Mouse (Mus musculus) liver, postnatal 0 days (tissue): ENCODE data around the gene Mettl1. TPM values are rescaled to one million over a fixed set of nuclear protein-coding genes. Genes with fewer than 3 reads are reported as not detected.
A peak's percentile ranks its signal among the peaks of the same experiment; 100 is the strongest.

Experiments used
- ATAC-seq: fragments of 200-750 bp; cut with Nextera tagmentation; 2 replicates; pipeline ENCODE4 v1.8.0; 2017; ENCODE audit warnings: mild to moderate bottlenecking, moderate library complexity
- DNase-seq: peaks from one replicate; pipeline ENCODE4 v3.0.0-alpha.2; 2016
- H3K27ac ChIP-seq: fragments of 300-500 bp; sonication (generic); 2 replicates; pipeline ENCODE4 v1.5.1; 2014; ENCODE audit warnings: antibody characterized with exemption, moderate library complexity, mild to moderate bottlenecking, low read depth
- H3K27me3 ChIP-seq: fragments of 300-500 bp; sonication (generic); 2 replicates; pipeline ENCODE4 v1.6.1; 2014; ENCODE audit warnings: low read length, control low read depth, mixed read lengths; ENCODE audit not compliant: insufficient read depth
- H3K36me3 ChIP-seq: fragments of 300-500 bp; sonication (generic); replicated peaks from 2 replicates; pipeline ENCODE4 v1.6.1; 2014; ENCODE audit warnings: mild to moderate bottlenecking, control low read depth, low read length, moderate library complexity, mixed read lengths; ENCODE audit not compliant: insufficient read depth
- H3K4me1 ChIP-seq: fragments of 300-500 bp; sonication (generic); 2 replicates; pipeline ENCODE4 v1.6.1; 2014; ENCODE audit warnings: antibody characterized with exemption, mild to moderate bottlenecking, control low read depth; ENCODE audit not compliant: insufficient read depth
- H3K4me2 ChIP-seq: fragments of 300-500 bp; sonication (generic); 2 replicates; pipeline ENCODE4 v1.6.1; 2014; ENCODE audit warnings: low read depth, mild to moderate bottlenecking, low read length, moderate library complexity, mixed read lengths
- H3K4me3 ChIP-seq: fragments of 300-500 bp; sonication (generic); 2 replicates; pipeline ENCODE4 v1.5.1; 2014; ENCODE audit warnings: low read depth, low read length
- H3K9ac ChIP-seq: fragments of 300-500 bp; sonication (generic); replicated peaks from 2 replicates; pipeline ENCODE4 v1.6.1; 2014; ENCODE audit warnings: mild to moderate bottlenecking, moderate library complexity
- H3K9me3 ChIP-seq: fragments of 300-500 bp; sonication (generic); 2 replicates; pipeline ENCODE4 v1.6.1; 2016; ENCODE audit warnings: mild to moderate bottlenecking, control low read depth, low read length, mixed read lengths
- CTCF ChIP-seq: sonication (generic); IDR thresholded peaks from 2 replicates; pipeline ENCODE4 v1.5.1; 2016; ENCODE audit warnings: antibody characterized with exemption, low read depth
- EP300 ChIP-seq: IDR thresholded peaks from 2 replicates; pipeline ENCODE4 v1.6.1; 2016; ENCODE audit warnings: antibody characterized with exemption, low read depth, mild to moderate bottlenecking
- WGBS: fragments of 180-500 bp; shearing (Covaris S2); extraction: QIAGEN DNeasy Blood & Tissue Kit; methylation state at CpG from one replicate; pipeline ENCODE4 v1.1.7; 2014; ENCODE audit not compliant: insufficient replicate concordance; 5-methylcytosine and 5-hydroxymethylcytosine counted together
- polyA plus RNA-seq: library from polyadenylated mRNA; unstranded; fragments of >200 nt; fragmentation: Nextera tagmentation; extraction: Ambion mirVana; gene quantifications from 2 replicates; pipeline ENCODE4 v1.2.1, GENCODE M21; 2015

Mettl1 gene
- polyA plus RNA-seq = 14.9 and 15.0 TPM in 2 replicates

DNA sequence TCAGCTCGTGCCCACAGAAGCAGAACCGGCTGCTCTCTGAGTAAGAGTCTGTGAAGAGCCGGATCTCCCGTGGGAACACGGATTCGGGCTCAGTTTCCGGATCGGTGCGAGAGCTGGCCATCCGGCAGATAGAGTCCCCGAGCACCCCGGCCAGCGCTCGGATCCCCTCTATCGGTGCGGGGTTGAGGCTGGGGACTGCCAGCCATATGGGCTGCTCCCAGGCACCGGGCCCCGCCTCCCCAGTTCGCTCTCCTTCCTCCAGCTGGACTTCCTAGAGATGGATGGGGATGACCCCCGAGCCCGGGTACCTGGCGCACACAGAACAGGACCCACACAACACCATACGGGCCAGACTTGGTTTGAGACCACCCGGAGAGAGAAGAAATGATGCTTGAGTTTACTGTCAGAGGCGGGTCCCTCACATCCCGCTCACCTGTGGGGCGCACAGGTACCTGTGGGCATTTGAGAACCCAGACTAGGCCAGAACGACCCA lies at the start of gene Mettl1, which contains the start of gene Eef1akmt3:
Gene Mettl1 (plus strand): TSS at position 141 of the 493 bp plus-strand sequence.
Gene Eef1akmt3 (minus strand): TSS at position 240 of the 493 bp plus-strand sequence.
- peak within 1 kb of the TSS; percentile 72 for H3K4me3 ChIP-seq
- H3K9ac ChIP-seq = peak within 1 kb of the TSS; percentile 62
- peaks cover 8% of the 10 kb centered on the region; the same call in 1 of the 2 replicates for H3K27me3 ChIP-seq
- peak within 1 kb of the TSS; percentile 90 for H3K4me2 ChIP-seq
- ATAC-seq = peak; percentile 47
- no peak for TF ChIP-seq CTCF
- TF ChIP-seq EP300 = no peak
- H3K9me3 ChIP-seq = no peaks in the 10 kb centered on the region
- WGBS = 0% methylated on average over 28 of the region's 28 CpGs
- DNase-seq = peak; percentile 40
- peaks cover 3% of the 10 kb centered on the region; the same call in 1 of the 2 replicates for H3K36me3 ChIP-seq
- peaks cover 11% of the 10 kb centered on the region for H3K4me1 ChIP-seq
- peak within 1 kb of the TSS; percentile 52; the same call in 1 of the 2 replicates for H3K27ac ChIP-seq

DNA sequence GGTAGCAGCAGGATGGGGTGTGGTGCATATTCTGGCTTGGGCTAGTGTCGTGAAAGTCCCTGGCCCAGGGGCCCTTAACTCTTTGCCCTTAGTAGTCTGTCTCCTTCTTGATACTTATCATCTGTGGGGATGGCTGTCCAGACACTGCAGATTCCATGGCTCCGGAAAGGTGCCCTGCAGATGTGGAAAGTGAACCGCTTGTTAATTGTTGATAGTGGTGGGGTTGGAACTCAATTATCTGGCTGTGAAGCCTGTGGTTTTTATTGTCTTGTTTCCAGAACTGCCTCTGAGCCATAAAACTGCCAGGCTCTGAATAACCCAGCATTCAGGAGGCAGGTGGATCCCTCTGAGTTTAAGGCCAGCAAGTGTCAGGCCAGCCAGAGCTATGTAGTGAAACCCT lies 49.5 kb upstream of the Mettl1 start:
- peaks cover 22% of the 10 kb centered on the region for H3K4me1 ChIP-seq
- 79% methylated on average over 3 of the region's 3 CpGs for WGBS
- no peak for DNase-seq
- no peaks in the 10 kb centered on the region for H3K27me3 ChIP-seq
- H3K4me2 ChIP-seq = no peak overlapping the region
- peaks cover 45% of the 10 kb centered on the region for H3K36me3 ChIP-seq
- no peak overlapping the region for H3K9ac ChIP-seq
- TF ChIP-seq EP300 = no peak
- TF ChIP-seq CTCF = no peak
- no peak for ATAC-seq
- H3K4me3 ChIP-seq = no peak overlapping the region
- H3K9me3 ChIP-seq = no peaks in the 10 kb centered on the region
- H3K27ac ChIP-seq = no peak overlapping the region

DNA sequence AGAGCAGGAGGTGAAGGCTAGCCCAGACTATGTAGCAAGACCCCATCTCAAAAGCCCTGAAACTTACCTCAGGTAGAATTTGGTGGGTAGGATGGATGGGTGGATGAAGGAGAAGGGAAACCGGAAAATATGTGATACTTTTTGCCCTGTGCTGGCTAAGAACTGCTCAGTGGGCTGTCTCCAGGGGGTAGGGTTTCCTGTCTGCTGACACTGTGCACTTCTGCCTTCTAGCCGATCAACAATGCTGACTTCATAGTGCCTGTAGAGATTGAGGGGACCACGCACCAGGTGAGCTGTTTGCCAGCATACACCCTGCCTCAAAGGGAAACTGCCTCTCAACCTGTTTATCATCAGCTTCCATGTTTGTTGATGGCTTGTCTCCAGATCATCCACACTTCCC lies 47.6 kb upstream of the Mettl1 start:
- TF ChIP-seq EP300 (no peak), CTCF (no peak)
- Histone ChIP-seq H3K4me3 (no peak overlapping the region), H3K9me3 (no peaks in the 10 kb centered on the region), H3K9ac (no peak overlapping the region), H3K4me1 (peaks cover 6% of the 10 kb centered on the region), H3K27ac (no peak overlapping the region), H3K27me3 (no peaks in the 10 kb centered on the region), H3K36me3 (peaks cover 59% of the 10 kb centered on the region), H3K4me2 (no peak overlapping the region)
- 58% methylated on average over 3 of the region's 3 CpGs for WGBS
- DNase-seq (no peak), ATAC-seq (no peak)

DNA sequence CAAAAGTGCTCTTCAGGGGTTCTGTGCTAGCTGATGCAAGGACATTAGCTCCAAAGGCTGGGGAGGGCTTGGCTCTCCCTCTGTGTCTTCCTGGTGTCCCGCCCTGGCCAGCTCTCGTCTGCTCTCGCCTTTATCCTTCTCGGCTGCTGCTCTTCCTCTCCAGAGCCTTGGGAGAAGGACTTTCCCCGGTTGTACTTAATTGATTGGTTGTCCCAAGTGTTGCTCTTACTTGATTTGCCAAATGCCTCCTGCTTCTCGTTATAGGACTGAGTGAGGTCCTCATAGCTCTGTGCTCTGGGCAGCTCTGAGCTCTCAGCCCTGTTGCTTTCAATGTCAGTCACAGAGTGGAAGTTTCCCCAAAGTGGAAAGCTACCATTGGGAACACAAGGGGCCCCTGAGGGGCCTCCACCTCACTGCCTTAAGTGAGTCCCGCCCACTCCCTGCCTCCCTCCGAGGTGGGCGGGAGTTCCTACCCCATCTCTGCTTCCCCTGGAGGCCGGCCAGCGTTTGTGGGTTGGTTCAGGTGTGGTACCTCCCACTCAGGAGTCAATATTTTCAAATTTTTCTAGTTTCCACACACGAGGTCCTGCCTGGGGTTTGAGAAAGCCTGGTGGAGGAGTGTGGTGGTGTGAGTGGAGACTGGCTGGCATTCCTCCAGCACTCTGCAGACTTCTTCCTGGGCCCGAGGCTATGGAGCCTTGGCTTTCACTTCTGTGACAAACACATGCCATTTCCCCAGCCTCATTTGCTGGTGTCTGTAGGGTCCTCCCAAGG lies 43.7 kb upstream of the Mettl1 start:
- Histone ChIP-seq H3K4me2 (no peak overlapping the region), H3K4me1 (no peaks in the 10 kb centered on the region), H3K9me3 (no peaks in the 10 kb centered on the region), H3K4me3 (no peak overlapping the region), H3K9ac (no peak overlapping the region), H3K27me3 (no peaks in the 10 kb centered on the region), H3K36me3 (peaks cover 52% of the 10 kb centered on the region), H3K27ac (no peak overlapping the region)
- TF ChIP-seq CTCF (no peak), EP300 (no peak)
- WGBS = 62% methylated on average over 13 of the region's 13 CpGs
- ATAC-seq = no peak
- no peak for DNase-seq

- no peak within 1 kb of the TSS for H3K27ac ChIP-seq
- no peak within 1 kb of the TSS for H3K9ac ChIP-seq
- H3K4me1 ChIP-seq = no peaks in the 10 kb centered on the region
- DNase-seq (no peak), ATAC-seq (peak; percentile 62)
- H3K27me3 ChIP-seq = no peaks in the 10 kb centered on the region
- H3K9me3 ChIP-seq = no peaks in the 10 kb centered on the region
- H3K4me2 ChIP-seq = no peak within 1 kb of the TSS
- 66% methylated on average over 5 of the region's 5 CpGs for WGBS
- no peak for TF ChIP-seq EP300
- no peak for TF ChIP-seq CTCF
- H3K36me3 ChIP-seq = peaks cover 23% of the 10 kb centered on the region
- no peak within 1 kb of the TSS for H3K4me3 ChIP-seq
Observed at GRCm38 (mm10) chr10:127000529-127000928, 40.7 kb upstream of the Mettl1 start, which contains the start of gene Avil. TSS of gene Avil (plus strand) at chr10:127000709.

DNA sequence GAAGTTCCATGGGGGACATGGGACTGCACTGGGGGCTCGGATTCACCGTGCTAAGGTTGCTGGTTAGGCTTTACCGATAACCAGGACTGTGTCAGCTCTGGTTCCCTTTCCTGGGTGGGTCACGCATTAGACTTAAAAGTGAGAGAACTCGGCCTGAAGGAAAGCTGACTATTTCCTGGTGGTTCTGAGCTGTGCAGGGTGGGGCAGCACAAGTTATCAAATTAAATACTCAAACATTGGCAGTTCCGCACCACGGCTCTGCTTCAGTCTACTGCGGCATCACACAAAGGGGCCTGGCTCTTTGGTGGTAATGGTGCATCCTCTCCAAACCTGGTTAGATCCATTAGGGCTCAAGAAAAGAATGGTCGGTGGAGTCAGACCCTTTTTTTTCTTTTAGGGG lies 39.9 kb upstream of the Mettl1 start:
- Histone ChIP-seq H3K36me3 (peaks cover 17% of the 10 kb centered on the region), H3K27me3 (no peaks in the 10 kb centered on the region), H3K4me1 (no peaks in the 10 kb centered on the region), H3K9ac (no peak overlapping the region), H3K9me3 (no peaks in the 10 kb centered on the region), H3K27ac (no peak overlapping the region), H3K4me3 (no peak overlapping the region), H3K4me2 (no peak overlapping the region)
- 74% methylated on average over 9 of the region's 9 CpGs for WGBS
- ATAC-seq = no peak
- no peak for TF ChIP-seq EP300
- no peak for TF ChIP-seq CTCF
- DNase-seq = no peak
